Mouse (Mus musculus) splenic B cell, adult 2 months (primary cell): ENCODE data around the gene Fyb2.

Experiments
- DNase-seq: peaks from one replicate; pipeline ENCODE4 v3.0.0-alpha.2; 2011; ENCODE audit warnings: low read depth, low spot score
- H3K27me3 ChIP-seq: 2 replicates; pipeline ENCODE4 v1.6.1; 2012; ENCODE audit warnings: mild to moderate bottlenecking, low read length, moderate library complexity, mixed read lengths; ENCODE audit not compliant: control insufficient read depth, poor library complexity, insufficient read depth, severe bottlenecking
- H3K36me3 ChIP-seq: 2 replicates; pipeline ENCODE4 v1.6.1; 2012; ENCODE audit warnings: mild to moderate bottlenecking, low read length, moderate library complexity, mixed read lengths; ENCODE audit not compliant: control insufficient read depth, poor library complexity, insufficient read depth, severe bottlenecking

Fyb2 gene

DNA sequence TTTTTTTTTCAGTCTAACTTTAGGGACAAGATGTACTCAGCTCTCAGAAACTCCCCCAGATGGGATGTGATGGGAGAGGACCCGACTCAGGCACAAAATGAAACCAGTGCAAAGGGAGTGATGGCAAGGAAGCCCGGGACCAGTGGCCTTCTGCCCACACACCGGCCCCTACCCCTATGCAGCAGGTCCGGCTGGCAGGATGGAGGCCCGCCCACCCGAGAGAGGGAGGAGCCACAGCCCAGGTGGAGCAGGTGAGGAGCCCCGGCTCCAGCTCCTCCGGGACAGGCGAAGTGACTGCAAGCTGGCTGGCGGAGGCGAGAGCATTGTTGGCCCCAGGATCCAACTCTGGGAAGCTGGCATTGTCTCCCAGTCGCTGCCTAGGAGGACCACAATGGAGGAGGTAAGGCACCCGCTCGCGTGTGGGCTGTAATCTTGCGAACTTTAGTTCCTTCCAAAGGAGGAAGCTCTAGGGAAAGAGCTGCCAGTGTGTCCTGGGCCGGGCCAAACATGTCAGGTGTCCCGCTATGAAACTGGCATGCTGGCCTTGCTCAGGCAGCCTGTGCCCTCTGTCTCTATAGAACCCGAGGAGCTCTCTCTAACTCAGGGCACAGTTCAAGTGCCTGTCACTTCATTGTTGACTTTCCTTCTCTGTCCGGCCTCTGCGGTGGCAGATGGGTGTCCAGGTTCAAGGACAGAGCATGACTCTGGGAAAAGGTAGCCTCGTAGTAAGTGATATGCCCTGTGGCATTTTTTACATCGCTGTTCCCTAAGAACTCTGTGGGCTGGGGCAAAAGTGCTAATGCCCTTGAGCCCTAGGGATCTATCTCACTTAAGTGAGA, at the start of gene Fyb2:
TSS of gene Fyb2 (plus strand) at position 166 of the 839 bp plus-strand sequence.
- Histone ChIP-seq H3K36me3 (no peaks in the 10 kb centered on the region), H3K27me3 (no peaks in the 10 kb centered on the region)
- no peak for DNase-seq

DNA sequence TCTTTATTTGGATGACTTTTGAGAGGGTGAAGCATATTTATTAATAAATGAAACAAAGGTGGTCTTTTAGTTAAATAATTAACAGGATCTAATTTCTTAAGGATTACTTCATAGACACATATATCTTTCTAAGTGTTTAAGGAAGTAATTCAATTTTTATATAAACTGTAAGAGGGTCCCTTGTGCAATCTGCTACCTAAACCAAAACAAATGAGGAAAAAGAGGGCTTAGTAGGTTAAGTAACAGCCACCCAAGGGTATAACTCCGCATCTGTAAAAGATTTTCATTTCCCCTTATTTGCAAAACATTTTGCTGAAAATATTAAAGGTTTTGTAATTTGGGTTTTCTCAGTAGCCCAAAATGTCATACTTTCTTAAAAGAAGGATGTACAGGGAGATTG, 48.9 kb upstream of the Fyb2 start:
- Histone ChIP-seq H3K27me3 (no peaks in the 10 kb centered on the region), H3K36me3 (no peaks in the 10 kb centered on the region)
- DNase-seq: no peak

GRCm38 (mm10) chr4:104869581-104869980, 43.7 kb upstream of the Fyb2 start:
- Histone ChIP-seq H3K36me3 (no peaks in the 10 kb centered on the region), H3K27me3 (no peaks in the 10 kb centered on the region)
- no peak for DNase-seq

GRCm38 (mm10) chr4:104870196-104870595, 43.1 kb upstream of the Fyb2 start:
- H3K36me3 ChIP-seq: no peaks in the 10 kb centered on the region
- H3K27me3 ChIP-seq: no peaks in the 10 kb centered on the region
- no peak for DNase-seq

- DNase-seq: no peak
These were observed 37.4 kb upstream of the Fyb2 start for GRCm38 (mm10) chr4:104875832-104876231.

DNA sequence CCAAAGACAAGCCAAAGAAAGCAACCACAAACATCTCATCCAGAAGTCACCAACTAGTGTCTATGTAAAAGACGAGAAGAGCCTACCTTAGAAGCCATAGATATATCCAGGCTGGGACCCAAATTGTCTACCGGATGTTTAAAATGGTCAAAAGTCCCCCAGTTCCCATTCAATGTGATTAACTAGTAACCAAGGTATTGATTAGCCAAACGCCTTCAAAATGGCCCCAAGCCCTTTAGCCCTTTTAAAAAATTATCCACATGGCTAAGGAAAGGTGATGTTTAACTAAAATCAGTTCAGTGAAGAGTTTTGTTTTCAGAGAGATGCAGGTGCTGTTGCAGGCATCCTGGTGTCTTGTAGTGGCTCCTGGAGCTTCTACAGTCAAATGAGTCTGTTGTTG, 36.9 kb upstream of the Fyb2 start, which contains the start of gene C8a:
TSS of gene C8a (minus strand) at position 76 of the 400 bp plus-strand sequence.
- Histone ChIP-seq H3K36me3 (no peaks in the 10 kb centered on the region), H3K27me3 (no peaks in the 10 kb centered on the region)
- no peak for DNase-seq

More at GRCm38 (mm10) chr4:104875832-104876231, 37.4 kb upstream of the Fyb2 start:
- Histone ChIP-seq H3K36me3 (no peaks in the 10 kb centered on the region), H3K27me3 (no peaks in the 10 kb centered on the region)

DNA sequence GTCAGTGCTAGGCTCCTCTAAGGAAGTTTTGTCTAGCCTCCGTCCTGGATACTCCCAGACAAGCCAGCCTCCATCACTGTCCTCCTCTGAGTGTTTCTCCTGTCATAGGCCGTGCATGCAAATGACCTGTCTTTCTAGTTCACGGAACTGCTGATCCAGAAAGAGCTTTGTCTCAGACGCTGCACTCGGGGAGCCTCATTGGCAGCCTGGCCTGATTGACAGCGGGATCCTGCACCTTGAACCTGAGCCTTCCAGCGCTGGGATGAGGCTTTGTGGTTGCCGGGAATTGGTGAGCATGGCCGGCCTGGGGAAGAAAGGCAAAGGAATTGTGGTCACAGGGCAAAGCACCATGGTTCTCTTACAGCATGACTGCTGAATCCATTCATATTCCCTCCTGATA, 25.8 kb upstream of the Fyb2 start:
- Histone ChIP-seq H3K36me3 (no peaks in the 10 kb centered on the region; the same call in 1 of the 2 replicates), H3K27me3 (no peaks in the 10 kb centered on the region)
- no peak for DNase-seq

DNA sequence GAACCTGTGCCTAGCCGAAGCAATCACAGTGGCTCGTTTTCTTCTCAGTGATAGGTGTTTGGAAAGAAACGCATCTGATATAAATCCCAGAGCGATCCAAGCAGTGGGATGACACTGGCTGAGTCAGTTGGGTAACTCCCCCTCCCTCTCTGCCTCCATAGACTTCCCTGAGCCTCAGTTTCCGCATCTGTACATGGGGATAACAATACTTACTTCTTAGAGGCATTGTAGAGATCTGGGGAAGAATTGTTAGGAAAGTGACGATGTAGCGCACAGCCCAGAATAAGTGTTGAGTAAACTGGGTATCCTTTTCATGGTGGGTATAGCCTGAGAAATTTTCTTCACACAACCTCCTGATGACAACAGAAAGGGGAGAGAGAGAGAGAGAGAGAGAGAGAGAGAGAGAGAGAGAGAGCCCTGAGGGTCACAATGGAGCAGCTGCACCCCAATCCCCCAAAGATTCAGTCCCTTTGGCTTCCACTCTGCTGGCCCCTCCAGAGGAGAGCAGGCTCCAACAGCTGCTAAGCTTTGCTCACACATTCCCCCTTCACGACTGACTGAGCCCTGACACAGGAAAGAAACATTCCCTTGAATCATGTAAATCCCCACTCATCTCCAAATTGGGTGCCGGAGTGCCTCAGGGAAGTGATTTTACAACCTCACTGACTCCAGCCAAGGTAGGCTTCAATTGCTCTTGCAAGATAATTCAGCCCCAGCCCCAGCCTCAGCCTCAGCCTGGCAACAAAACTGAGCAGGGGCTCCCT, 24.6 kb upstream of the Fyb2 start:
- H3K36me3 ChIP-seq: no peaks in the 10 kb centered on the region; the same call in 1 of the 2 replicates
- DNase-seq: no peak
- no peaks in the 10 kb centered on the region for H3K27me3 ChIP-seq

- DNase-seq: no peak
- no peaks in the 10 kb centered on the region for H3K36me3 ChIP-seq
- no peaks in the 10 kb centered on the region for H3K27me3 ChIP-seq
These were observed 21.5 kb upstream of the Fyb2 start for GRCm38 (mm10) chr4:104891708-104892107.

- Histone ChIP-seq H3K36me3 (no peaks in the 10 kb centered on the region), H3K27me3 (no peaks in the 10 kb centered on the region)
- DNase-seq: no peak
These were observed 19.7 kb upstream of the Fyb2 start for GRCm38 (mm10) chr4:104893588-104893987.

DNA sequence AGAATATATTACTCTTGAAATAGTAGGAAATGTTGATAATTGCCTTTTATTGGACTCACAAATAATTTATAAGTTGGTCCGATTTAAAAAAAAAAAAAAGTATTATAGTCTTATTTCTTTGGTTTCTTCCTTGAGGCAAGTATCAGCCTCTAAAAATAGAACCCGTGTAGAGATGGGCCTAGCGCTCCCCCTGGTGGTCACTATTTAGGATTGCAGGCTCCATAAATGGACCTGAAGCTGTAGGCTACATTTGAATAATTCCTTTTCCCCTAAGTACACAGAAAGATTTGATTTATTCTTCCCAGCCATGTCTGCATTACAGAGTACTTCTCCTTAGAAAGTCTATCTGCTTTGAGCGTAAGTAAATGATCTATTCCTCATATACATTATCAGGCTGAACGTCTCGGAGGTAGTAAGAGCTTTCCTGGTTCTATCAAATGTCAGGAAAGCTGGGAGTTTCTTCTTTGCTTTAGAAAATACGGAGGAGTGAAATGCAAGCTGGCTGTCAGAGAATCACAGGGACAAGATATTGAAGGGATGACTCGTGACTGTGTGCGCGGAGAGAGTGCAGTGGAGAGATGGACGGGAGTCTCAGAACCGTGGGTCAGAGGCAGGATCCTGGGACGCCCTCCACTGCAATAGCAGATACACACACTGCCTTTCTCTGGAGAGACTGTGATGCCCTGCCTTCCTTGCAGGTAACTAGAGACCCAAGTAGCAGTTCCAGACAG, 19.1 kb upstream of the Fyb2 start:
- Histone ChIP-seq H3K36me3 (no peaks in the 10 kb centered on the region), H3K27me3 (no peaks in the 10 kb centered on the region)
- peak; percentile 36 for DNase-seq

DNA sequence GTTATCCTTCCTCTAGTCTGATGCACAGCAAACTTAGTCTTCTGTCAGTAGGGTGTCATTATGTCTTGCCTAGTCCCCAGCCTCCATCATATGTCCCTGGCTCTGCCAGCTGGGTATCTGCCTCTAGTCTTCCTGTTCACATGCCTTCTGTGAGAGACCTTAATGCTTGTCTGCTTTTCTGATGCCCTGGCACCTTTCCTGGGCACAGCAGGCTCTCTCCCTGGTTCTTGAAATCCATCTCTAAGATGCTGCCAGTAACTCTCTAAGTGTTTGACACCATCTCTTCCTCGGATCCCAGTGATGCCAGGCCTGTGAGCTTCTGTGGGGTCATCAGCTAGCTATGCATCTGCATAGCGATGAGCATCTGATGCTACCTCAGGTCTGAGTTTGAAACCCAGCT, 10.4 kb upstream of the Fyb2 start:
- Histone ChIP-seq H3K36me3 (no peaks in the 10 kb centered on the region), H3K27me3 (no peaks in the 10 kb centered on the region)
- DNase-seq: no peak

DNA sequence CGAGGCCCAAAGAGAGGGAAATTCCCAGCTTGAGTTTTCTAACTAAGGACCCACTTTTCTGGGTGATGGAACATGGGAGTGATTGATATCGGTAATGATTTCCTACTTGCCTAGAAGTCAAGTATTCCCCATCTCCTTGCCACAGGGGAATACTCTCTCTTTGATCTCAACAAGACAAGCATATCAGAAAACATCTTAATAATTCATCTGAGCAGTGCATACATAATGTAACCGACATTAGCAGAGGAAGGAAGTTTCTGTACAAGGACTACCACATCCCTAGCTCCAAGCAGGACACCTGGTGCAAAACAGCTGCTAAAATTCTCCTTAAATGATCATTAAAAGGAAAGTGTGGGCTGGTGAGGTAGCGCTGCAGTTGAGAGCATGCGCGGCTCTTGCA, 8.2 kb upstream of the Fyb2 start:
- DNase-seq: no peak
- Histone ChIP-seq H3K36me3 (no peaks in the 10 kb centered on the region), H3K27me3 (no peaks in the 10 kb centered on the region)

- DNase-seq: peak; percentile 40
- Histone ChIP-seq H3K36me3 (no peaks in the 10 kb centered on the region), H3K27me3 (no peaks in the 10 kb centered on the region)
These were observed 1.6 kb upstream of the Fyb2 start for GRCm38 (mm10) chr4:104911685-104912084.
